Mouse (Mus musculus) heart, adult 2 months (tissue): ENCODE measurements around the gene Selenon.

Experiments
- CTCF ChIP-seq: fragments of 200-600 bp; IDR thresholded peaks from 2 replicates; pipeline ENCODE4 v1.8.1; 2022; ENCODE audit warnings: antibody characterized with exemption, mild to moderate bottlenecking, moderate library complexity
- EP300 ChIP-seq: fragments of 200-500 bp; IDR thresholded peaks from 2 replicates; pipeline ENCODE4 v1.6.1; 2011; ENCODE audit warnings: low read depth, low read length, control low read depth; ENCODE audit not compliant: insufficient read depth

GRCm38 (mm10) chr4:134532928-134533327, 19.0 kb downstream of the Selenon start:
- no peak for TF ChIP-seq EP300
- no peak for TF ChIP-seq CTCF
